Mouse (Mus musculus) gastrocnemius, postnatal 14 days (tissue): Measurements from ENCODE around the gene Rab3il1. TPM values are rescaled to one million over a fixed set of nuclear protein-coding genes. Genes with fewer than 3 reads are reported as not detected.
A peak's percentile ranks its signal among the peaks of the same experiment; 100 is the strongest.

Experiments used
- DNase-seq: peaks from one replicate; pipeline ENCODE4 v3.0.0; 2021; ENCODE audit warnings: mixed read lengths
- intact Hi-C: fragments of 180-260 bp; cut with DNase I; formaldehyde crosslinking; loops from one replicate; pipeline ENCODE4 v1.15.1; 2025; ENCODE audit warnings: low total_unique reads
- total RNA-seq, 2 experiments: library from RNA; stranded (reverse); gene quantifications; 2 replicates each; pipeline ENCODE4 v1.2.3; 2021

Rab3il1 gene
- total RNA-seq, 2 experiments from 2014 or later = 7.4 to 11.6 TPM

DNA sequence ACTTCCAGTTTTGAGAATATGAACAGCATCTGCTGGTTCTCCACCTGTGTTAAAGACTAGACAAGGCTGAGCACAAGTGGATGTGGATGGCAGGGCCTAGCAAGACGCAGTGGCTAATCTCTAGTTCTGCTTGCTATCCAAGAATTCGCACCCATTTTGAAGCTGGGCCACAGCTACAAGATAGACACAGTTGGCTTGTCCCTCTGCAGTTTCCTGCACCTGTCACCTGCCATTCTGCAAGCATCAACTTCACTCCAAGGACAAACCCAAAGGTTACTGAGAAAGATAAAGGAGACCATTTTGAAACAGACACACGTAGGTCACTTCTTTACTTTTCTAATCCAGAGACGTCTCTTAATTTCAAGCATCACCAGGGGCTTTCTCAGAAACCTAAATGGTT is 19.8 kb upstream of the Rab3il1 start:
- intact Hi-C loops = no loop called here
- no peak for DNase-seq

DNA sequence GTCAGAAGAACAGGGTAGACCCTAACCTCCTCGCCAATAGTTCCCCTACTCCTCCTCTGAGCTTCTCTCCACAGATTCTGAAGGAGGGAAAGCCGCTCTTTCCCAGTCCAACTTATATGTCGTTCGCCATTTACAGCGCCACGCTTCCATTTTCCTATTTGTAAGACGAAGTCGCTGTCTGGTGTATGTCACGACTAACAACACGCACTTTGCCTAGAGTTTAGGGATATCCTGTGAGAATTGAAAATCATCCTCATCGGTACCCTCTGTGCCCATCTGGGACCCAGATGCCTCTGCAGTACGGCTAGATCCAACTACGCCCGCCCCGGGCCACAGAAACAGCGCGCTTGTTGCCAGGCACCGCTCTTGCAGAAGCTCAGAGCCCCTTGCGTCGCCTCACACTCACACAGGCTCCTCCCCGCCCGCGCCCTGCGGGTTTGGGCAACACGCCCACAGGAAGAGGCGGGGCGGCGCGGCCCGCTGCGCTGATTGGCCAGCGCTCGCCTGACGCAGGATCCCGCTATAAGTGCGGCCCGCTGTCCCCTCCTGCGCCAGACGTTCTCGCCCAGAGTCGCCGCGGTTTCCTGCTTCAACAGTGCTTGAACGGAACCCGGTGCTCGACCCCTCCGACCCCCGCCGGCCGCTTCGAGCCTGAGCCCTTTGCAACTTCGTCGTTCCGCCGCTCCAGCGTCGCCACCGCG is 19.2 kb upstream of the Rab3il1 start:
- intact Hi-C loops = no loop called here
- DNase-seq = peak; percentile 97

DNA sequence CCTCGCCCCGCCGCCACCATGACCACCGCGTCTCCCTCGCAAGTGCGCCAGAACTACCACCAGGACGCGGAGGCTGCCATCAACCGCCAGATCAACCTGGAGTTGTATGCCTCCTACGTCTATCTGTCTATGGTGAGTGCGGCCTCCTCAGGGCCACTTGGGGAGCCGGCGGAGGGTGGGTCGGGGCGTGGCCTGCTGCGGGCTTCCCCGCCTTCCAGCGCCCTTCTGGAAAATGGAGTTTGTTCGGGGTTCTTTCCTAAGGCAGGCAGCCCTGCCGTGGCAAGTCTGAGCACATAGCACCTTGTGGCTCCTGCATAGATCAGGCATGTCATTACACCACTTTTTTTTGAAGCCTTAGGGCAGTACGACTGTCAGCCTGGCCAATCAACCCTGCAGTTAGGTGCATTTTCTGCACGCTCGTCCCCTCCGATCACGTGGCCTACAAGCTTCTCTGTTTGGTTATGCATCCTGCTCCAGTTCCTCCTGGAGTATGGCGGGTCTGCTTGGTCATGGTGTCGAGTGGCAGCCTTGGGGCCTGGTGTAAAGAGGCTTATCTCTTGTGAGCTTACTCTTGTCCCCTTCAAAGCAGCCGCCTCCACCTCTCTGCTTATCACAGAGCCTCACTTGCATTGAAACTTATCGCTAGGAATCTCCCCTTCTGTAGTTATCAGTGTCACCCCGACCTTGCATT is 18.5 kb upstream of the Rab3il1 start:
- DNase-seq = peak; percentile 77
- intact Hi-C loops = no loop called here

DNA sequence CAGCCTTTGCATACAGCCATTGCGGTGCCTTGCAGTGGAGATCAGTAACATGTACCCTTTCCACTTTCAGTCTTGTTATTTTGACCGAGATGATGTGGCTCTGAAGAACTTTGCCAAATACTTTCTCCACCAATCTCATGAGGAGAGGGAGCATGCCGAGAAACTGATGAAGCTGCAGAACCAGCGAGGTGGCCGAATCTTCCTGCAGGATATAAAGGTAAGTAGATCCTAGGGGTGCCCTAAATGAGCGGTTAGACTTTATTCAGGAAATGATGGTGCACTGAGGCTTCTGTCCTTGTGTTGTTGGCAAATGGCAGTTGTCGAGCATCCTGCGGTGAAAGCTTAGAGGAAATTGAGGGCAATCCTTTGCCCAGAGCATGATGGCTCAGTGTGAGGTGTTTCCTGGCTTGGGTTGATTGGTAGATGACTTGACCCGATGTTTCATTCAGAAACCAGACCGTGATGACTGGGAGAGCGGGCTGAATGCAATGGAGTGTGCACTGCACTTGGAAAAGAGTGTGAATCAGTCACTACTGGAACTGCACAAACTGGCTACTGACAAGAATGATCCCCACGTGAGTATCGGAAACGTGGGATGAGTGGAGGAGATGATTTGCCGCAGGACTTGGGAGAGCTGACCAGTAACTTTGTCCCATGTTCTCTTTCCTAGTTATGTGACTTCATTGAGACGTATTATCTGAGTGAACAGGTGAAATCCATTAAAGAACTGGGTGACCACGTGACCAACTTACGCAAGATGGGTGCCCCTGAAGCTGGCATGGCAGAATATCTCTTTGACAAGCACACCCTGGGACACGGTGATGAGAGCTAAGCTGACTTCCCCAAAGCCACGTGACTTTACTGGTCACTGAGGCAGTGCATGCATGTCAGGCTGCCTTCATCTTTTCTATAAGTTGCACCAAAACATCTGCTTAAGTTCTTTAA is 17.1 kb upstream of the Rab3il1 start:
- intact Hi-C loops = no loop called here
- no peak for DNase-seq

DNA sequence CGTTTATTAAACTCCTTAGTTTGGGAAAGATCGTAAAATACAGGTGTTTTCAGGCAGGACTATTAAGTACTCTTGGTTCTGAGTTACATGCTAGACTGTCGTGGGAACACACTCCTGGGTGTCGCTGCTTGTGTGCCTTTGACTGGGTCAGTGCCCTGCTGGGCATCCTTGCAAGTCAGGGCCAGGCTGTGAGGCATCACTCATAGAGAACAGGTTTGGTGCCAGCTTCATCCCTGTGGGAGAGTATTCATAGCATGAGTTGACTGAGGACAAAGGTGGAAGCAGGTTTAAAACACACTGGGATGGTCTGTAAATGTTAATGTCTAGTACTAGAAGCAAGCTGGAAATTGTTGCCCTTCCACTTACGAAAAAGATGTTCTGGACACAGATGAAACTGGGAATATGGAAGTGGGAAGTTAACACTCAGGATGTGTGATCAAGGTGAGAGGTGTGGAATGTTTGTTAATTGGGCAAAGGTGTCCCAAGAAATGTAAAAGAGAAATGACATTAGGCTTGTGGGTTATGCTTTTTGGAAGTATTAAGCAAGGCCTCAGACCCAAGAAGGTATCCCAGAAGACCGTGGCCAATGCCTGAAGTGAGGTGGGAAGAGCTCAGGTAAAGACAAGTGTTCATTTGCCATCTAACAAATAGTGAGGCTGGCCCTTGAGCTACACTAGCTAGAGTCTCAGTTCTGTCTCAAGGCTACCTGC is 16.1 kb upstream of the Rab3il1 start:
- intact Hi-C loops = no loop called here
- no peak for DNase-seq

DNA sequence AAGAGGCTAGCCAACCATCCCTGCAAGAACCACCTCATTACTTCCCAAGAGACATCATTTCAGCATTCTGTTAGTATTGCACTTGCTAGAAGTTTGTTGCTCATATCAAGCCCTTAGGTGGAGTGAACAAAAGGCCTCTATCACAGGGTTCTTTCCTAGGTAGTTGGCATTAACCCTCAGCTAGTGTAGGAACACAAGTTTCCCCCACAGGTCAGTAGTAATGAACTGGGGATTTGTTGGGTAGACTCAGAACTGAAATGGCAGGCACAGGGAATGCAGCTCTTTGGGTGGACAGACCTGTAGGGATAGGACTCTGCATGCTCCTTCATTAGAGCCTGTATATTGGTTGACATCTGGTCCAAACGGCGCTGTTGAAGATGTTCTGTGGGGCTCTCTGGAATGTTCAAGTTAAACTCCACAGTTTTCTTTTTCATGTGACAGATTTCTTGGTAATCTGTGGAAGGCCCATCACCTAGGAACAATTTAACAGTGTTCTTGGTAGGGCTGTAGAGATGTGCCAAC is 15.5 kb upstream of the Rab3il1 start:
- intact Hi-C loops = no loop called here
- DNase-seq = no peak

DNA sequence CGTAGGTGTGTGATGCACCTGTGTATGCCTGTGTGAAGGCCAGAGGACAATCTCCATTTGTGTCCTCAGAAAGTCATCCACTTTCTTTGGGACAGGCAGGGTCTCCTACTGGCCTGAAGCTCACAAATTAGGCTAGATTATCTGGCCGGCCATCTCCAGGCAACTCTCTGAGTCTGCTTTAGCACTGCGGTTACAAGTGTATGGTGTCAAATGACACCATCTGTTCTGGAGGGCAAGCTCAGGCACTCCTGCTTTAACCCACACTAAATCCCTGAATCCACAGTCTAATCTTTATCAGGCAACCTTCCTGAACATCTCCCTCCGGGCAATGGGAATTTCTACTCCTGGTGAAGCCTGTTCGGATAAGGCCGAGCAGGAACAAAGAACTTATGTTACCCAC is 14.3 kb upstream of the Rab3il1 start:
- intact Hi-C loops = no loop called here

DNA sequence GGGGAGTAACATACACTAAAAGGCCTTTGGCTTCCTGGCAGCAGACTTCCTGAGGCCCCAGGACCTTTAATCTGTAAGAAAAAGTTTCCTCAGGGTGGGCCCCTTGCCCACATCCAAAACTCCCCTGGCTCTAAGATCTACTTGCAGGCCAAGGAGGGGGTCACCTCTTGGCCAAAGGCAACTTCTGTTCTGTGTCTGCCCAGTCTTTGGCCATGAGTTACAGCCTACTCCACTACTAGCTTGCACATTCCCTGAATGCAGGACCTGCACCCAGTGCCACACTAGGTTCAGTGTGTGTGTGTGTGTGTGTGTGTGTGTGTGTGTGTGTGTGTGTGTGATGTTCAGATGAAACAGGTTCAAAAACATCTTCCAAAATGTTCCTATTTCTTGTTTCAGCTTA is 13.9 kb upstream of the Rab3il1 start:
- intact Hi-C loops = no loop called here

More for the DNA sequence above, 14.3 kb upstream of the Rab3il1 start:
- DNase-seq = no peak

DNA sequence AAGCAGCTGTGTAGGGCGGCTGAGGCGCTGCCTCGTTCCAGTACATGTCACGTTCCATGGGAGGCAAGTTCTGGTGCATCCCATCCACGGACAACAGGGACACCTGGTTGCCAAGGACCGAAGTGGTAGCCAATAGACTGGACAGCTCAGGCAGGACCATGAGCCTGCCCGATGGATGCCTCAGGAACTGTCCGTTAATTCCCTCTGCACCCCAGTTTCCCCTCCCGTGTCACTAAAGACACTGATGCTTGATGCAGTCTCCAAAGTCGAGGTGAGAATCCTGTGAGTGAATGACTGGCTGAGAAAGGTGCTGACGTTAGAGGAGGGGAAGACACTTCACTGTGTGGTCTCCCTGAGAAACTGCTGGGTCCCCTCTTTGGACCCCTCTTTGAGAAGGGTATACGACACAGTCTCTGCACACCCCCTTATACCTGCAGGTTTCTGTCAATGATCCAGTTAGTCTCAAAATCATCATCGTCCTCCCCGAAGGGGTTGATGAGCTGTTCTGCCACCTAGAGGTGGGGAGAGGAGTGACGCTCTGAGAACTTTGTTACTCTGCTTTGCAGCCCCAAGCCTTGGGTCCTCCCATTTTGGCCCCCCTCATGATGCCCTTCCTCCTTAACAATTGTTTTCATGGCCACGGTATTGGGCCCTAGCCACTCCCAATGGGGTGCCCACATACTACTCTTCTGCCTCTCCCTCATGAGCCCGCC is 12.1 kb upstream of the Rab3il1 start:
- intact Hi-C loops = loop anchor here (2.0 kb wide), 1 partner anchor 73 kb away; no protein-coding TSS in a partner anchor
- peak; percentile 28 for DNase-seq

More for the DNA sequence above, 13.9 kb upstream of the Rab3il1 start:
- no peak for DNase-seq

DNA sequence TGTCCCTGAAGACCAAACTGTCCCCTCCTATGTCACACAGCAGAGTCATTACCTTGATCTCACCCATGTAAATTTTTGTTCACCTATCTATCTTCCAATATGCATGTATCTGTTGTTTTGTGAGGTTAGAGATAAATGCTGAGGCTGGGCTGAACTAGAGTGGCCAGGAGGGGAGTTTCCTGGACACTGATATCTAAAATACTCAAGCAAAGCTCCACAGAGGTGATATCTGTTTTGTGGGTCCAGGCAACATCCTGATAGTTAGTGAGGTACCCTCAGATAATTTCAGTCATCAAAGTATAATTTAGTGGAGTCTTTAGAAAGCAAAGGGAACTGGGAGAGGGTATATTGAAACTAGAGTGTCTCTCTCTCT is 11.6 kb upstream of the Rab3il1 start:
- intact Hi-C loops = loop anchor here (2.0 kb wide), 1 partner anchor 73 kb away; no protein-coding TSS in a partner anchor
- DNase-seq = no peak

DNA sequence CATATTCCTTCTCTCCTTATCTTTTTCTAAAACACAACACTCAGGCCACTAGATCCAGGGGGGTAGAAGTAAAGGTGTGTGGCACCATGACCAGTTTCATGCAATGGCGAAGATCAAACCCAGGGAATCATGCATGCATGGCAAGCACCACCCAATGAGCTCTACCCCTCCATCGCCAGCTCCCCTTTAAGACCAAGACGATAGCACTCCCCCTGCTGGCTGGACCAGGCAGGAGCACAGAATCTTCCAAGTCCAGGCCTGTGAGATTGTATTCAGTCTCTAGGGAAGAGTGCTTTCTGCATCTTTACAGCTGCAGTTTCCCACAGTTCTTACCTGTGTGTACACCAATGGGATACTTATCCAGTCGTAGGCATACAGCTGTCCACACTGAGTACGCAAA is 10.2 kb upstream of the Rab3il1 start:
- intact Hi-C loops = no loop called here
- peak; percentile 84 for DNase-seq

DNA sequence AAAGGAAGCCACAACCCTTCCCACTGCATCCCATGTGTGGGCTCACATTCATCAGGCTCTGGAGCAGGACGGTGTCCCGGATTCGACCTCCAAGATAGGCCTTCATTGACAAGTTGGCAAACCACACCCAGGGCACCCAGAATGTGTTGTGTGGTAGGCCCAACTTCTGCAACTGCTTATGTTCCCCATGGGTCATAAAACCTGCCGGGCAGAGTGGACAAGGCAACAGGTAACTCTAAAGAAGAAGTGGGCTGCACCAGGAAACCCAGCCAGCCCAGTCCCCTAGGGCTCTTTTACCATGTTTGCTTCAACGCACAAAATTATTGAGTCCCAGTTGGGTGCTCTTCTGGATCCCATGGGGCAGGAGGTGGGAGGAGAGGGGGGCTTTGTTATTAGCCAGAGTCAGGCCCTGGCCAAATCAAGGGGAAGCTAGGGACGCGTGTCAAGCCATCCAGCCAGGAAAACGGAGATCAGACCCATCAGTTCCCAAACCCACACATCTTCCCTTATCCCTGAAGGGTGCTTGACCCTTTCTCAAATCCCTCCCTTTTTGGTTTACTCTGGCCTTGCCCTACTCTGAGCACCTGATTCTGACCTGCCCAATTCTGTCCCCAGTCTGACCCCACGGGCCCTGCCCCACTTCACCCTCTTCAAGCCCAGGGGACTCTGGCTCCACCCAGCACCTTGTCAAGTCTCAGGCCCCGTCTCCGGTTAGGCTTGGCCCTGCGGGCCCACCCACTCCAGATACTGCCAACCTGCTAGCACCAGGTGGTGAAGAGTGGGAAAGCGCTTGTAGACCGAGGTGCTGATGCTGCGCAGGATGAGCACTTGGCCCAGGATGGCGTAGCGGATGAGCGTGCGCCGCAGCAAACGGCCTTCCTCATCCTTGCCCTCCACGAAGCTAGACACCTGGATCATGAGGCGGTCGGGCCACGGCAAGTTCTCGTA is 9.2 kb upstream of the Rab3il1 start:
- no peak for DNase-seq
- intact Hi-C loops = no loop called here

DNA sequence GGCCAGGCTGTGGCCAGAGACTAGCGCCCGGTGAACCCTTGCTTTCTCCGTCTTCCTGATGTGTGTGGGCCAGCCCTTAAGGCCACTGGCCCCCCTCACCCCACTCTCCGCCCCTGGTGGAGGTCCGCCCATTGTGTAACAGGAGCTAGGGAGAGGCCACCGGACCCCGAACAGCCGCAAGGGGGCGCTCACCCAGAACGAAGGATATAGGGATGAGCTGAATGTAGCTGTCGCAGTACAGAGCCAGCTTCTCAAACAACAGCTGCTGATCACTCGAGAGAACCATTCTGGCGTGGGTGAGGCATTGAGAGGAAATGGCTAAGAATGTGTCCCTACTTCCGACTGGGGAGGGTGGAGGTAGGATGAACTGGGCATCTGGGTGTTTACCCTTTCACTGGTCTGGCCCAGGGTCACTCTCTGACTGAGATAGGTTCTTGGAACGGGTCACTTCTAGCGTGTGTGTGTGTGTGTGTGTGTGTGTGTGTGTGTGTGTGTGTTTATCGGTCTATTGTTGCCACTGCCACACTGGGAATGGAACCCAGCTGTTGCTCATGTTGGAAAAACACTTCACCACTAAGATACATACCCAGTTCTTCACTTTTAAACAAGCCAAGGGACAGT is 8.3 kb upstream of the Rab3il1 start:
- peak; percentile 96 for DNase-seq
- intact Hi-C loops = no loop called here

DNA sequence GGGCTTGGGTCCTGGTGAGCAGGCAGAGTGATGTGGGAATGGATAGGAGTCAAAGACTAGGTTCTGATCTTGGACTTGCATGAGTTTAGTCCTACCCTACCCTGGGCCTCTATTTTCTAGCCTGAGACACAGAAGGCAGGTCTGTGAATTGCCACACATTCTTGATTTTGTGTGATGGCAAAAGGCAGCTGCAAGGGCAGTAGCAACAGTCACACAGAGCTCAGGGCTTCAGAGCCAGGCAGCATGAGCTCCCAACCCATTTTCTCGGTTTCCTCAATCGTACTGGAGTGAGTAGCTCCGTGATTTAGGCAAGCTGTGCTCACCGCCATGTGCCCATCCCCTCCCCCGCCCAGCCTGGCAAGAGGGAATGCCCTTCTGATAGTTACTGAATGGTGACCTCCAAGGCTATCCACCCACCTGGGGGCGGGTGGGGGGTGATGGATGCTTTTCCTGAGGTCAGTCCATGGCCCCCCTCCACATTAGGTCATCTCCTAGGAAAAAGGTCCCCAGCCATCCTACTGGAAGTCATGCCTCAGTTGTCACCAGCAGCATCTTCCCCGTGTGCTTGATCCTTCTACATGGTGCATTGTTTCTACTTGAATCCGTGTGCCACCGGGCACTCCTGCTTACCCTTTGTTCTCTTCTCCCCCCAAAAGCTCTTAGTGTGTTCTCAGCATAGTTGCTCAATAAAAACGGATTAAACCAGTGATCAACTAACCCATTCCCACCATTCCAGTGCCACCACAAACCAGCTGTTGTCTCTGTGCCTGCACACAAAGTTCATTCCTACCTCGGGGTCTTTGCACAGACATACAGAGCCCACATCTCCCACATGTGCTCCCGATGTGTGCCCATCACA is 4.0 kb upstream of the Rab3il1 start:
- intact Hi-C loops = no loop called here
- no peak for DNase-seq

DNA sequence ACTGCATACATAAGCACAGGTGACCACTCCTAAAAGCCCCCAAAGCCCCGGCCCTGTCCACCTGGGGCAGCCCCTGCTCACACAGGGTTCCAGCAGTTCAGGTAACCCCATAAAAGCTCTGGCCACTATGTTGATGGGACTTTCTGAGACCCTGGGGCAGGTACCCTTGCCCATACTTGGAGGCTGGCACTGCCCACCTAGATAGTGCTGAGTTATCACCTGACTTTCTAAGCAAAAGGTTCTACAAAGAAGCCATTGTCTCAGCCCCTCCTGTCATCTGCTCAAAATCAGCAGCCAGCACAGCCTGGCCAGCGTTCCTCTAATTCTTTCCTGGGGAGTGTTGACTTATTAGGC is 3.4 kb upstream of the Rab3il1 start:
- no peak for DNase-seq
- intact Hi-C loops = no loop called here

DNA sequence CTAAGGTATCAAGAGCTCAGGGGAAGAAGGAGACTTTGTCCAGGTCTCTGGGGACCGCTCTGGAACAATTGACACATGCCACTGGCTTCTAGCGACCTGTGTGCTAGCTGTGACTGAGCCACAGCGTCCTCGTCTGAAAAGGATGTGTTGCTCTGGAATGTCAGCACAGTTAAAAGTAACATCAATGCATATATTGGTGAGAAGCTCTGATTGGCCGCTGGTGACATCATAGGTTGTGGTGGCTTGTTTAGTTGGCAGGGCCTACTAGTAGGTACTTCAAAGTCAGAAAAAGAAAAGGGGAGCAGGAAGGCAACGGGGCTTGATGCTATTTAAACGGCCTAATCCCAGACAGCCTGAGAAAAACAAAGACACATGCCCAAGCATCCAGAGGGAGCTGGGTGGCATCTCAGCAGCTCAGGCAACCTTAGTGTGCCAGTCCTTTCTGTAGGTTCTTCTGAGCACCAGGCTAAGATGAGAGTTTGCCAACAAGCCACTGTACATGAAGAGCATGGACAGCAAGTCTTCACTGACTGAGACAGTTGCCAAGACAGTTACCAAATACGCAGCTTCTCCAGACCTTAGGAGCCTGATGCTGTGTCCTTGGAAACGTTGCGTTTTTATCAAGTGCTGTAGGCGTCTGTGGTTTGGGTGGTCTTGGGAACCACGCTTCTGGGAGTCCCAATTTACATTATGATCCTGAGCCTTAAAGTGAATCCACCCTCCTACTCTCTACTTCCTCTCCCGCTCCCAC is 2.6 kb upstream of the Rab3il1 start:
- DNase-seq = no peak
- intact Hi-C loops = no loop called here
